ENCODE assay signal across 9 mouse cellular contexts in genomic region chr14:48138138-48138537, GRCm38 (mm10). TPM values are rescaled to one million over a fixed set of nuclear protein-coding genes. Genes with fewer than 3 reads are reported as not detected.
DNase-seq lines count a peak whose midpoint lies in the region; ATAC-seq and TF ChIP-seq lines count a peak whose summit lies in the region.
"Had no signal": no experiment of that assay in that cellular context is flagged by ENCODE, and none has a peak within 500 bp of the region (broad histone marks: within the 10 kb centered on the region; RNA-seq: fewer than 3 reads in every experiment).

No protein-coding gene starts in this region.

- no peaks in the 10 kb centered on the region for H3K9me3 ChIP-seq in embryonic facial prominence, embryonic 12.5 days
- H3K9me3 ChIP-seq: limb, embryonic 15.5 days had no signal

- H3K27me3 ChIP-seq in embryonic facial prominence, embryonic 12.5 days, result no peaks in the 10 kb centered on the region
- H3K27me3 ChIP-seq: limb, embryonic 15.5 days had no signal

- H3K4me1 ChIP-seq in embryonic facial prominence, embryonic 12.5 days, result peaks cover 64% of the 10 kb centered on the region

- H3K4me3 ChIP-seq in left cerebral cortex, adult 2 months, result no peak overlapping the region
- H3K4me3 ChIP-seq in embryonic facial prominence, embryonic 12.5 days, result no peak overlapping the region
- H3K4me3 ChIP-seq: limb, embryonic 15.5 days had no signal

- no peak overlapping the region for H3K9ac ChIP-seq in embryonic facial prominence, embryonic 12.5 days
- H3K9ac ChIP-seq: limb, embryonic 15.5 days had no signal

- ATAC-seq in embryonic facial prominence, embryonic 12.5 days (ENCODE audit: insufficient number of reproducible peaks, insufficient read depth, low FRiP score, low TSS enrichment), result no peak
- peak; percentile 84 for ATAC-seq in megakaryocyte-erythroid progenitor cell, adult 5-6 weeks (replicated peaks; ENCODE audit: low FRiP score, low TSS enrichment, poor library complexity, severe bottlenecking)
- ATAC-seq in activated CD4-positive, CD25-positive, alpha-beta regulatory T cell, adult 4 months, result no peak

- intact Hi-C loops in left cerebral cortex, adult 2 months (cut with DNase I), result no loop called here
- intact Hi-C loops in left cerebral cortex, postnatal 4 days (cut with DNase I), result no loop called here

- H3K36me3 ChIP-seq in embryonic facial prominence, embryonic 12.5 days, result no peaks in the 10 kb centered on the region
- H3K36me3 ChIP-seq: limb, embryonic 15.5 days had no signal

- whole genome bisulfite sequencing in embryonic facial prominence, embryonic 12.5 days, result 31% methylated on average over 8 of the region's 8 CpGs

- no peak overlapping the region for H3K27ac ChIP-seq in left cerebral cortex, adult 2 months
- H3K27ac ChIP-seq in embryonic facial prominence, embryonic 12.5 days, result 0 out of 2 replicates have a peak overlapping the region, but pooled peaks have one; percentile 27
- H3K27ac ChIP-seq: limb, embryonic 15.5 days had no signal

- no peak overlapping the region for H3K4me2 ChIP-seq in embryonic facial prominence, embryonic 12.5 days (replicated peaks)
- H3K4me2 ChIP-seq: limb, embryonic 15.5 days had no signal

- peak; percentile 48 for TF ChIP-seq CTCF in left cerebral cortex, adult 2 months (IDR thresholded peaks at IDR 0.05)

- peak; percentile 48 for DNase-seq in adrenal gland, postnatal 10 days
- DNase-seq in adrenal gland, adult 8-10 months, result no peak
- DNase-seq in left cerebral cortex, adult 2 months (ENCODE audit: extremely low spot score in 1 of 2, low spot score in 2 of 2), result no peak
- no peak for DNase-seq in left cerebral cortex, postnatal 4 days
- DNase-seq in left cerebral cortex, adult 18-20 months (ENCODE audit: low spot score in 2 of 2), result no peak

RNA-seq across cellular contexts. Expression of gene Peli2, which starts 17.5 kb away (rescaled TPM):
- 10 to 100 TPM; 23.9 to 29.1 TPM for total RNA-seq in adrenal gland, postnatal 10 days (2021)
- total RNA-seq in adrenal gland, adult 8-10 months (2022), result 10 to 100 TPM; 20.4 to 37.6 (median 28.8) TPM
- 10 to 100 TPM; 19.3 to 23.1 TPM for total RNA-seq in left cerebral cortex, adult 2 months (2021)
- total RNA-seq in left cerebral cortex, postnatal 4 days (2021), result 10 to 100 TPM; 25.5 to 30.8 TPM
- polyA plus RNA-seq in embryonic facial prominence, embryonic 12.5 days (2016; fragmentation: Nextera tagmentation; extraction: Ambion mirVana), result 8.5 and 9.9 TPM in 2 replicates
- total RNA-seq in megakaryocyte-erythroid progenitor cell, adult 5-6 weeks (2014; fragmentation: Nextera tagmentation), result 0.72 TPM in 1 of 2 replicates, not detected in the other
- total RNA-seq in megakaryocyte-erythroid progenitor cell, adult 5-6 weeks (2017), result 0.05 and 0.57 TPM in 2 replicates
- under 1 TPM; 0.32 to 0.47 TPM for polyA plus RNA-seq in activated CD4-positive, CD25-positive, alpha-beta regulatory T cell, adult 4 months (2017; shearing (Covaris generic))
- total RNA-seq in left cerebral cortex, adult 18-20 months (2021), result 10 to 100 TPM; 12.7 to 20.8 TPM

Comparison
In these comparisons a context has a peak if more than half of its experiments do, and no peak if none do; other contexts are left out.
1. RNA of gene Peli2, which starts 17.5 kb away (total RNA-seq): 20.4 to 37.6 TPM in adrenal gland, adult 8-10 months, 25.5 to 30.8 TPM in left cerebral cortex, postnatal 4 days, 23.9 to 29.1 TPM in adrenal gland, postnatal 10 days, 19.3 to 23.1 TPM in left cerebral cortex, adult 2 months and 12.7 to 20.8 TPM in left cerebral cortex, adult 18-20 months; 0.05 to 0.72 TPM in megakaryocyte-erythroid progenitor cell, adult 5-6 weeks; every median in the first group is over 4 times any median in the second.